Mouse (Mus musculus) urinary bladder, postnatal 36 days (tissue): ENCODE measurements around the gene Cd151.

Experiments
- DNase-seq, 2 experiments: peaks; one replicate each; pipeline ENCODE4 v3.0.0; 2022; ENCODE audit warnings: low spot score in 2 of 2, mixed read lengths in 1 of 2

The Cd151 gene

GRCm38 (mm10) chr7:141467230-141468030 lies at the start of gene Cd151:
TSS of gene Cd151 (plus strand) at chr7:141467392.
- peak; percentile 92 to 93 for DNase-seq

- DNase-seq = no peak
These were observed 49.2 kb upstream of the Cd151 start for GRCm38 (mm10) chr7:141417731-141418681.

GRCm38 (mm10) chr7:141418970-141419369 lies 48.2 kb upstream of the Cd151 start:
- no peak for DNase-seq

GRCm38 (mm10) chr7:141420030-141420702 lies 47.0 kb upstream of the Cd151 start:
- no peak for DNase-seq

GRCm38 (mm10) chr7:141423811-141424210 lies 43.4 kb upstream of the Cd151 start:
- no peak for DNase-seq

- DNase-seq = no peak
These were observed 40.1 kb upstream of the Cd151 start for GRCm38 (mm10) chr7:141426948-141427730.

GRCm38 (mm10) chr7:141428701-141429100 lies 38.5 kb upstream of the Cd151 start:
- no peak for DNase-seq

- DNase-seq = no peak
These were observed 37.9 kb upstream of the Cd151 start, which contains the start of gene Cend1 for GRCm38 (mm10) chr7:141429310-141429709. TSS of gene Cend1 (minus strand) at chr7:141429491.

GRCm38 (mm10) chr7:141429840-141430584 lies 37.2 kb upstream of the Cd151 start:
- no peak for DNase-seq

GRCm38 (mm10) chr7:141430585-141431240 lies 36.5 kb upstream of the Cd151 start:
- no peak for DNase-seq

GRCm38 (mm10) chr7:141431434-141432185 lies 35.6 kb upstream of the Cd151 start:
- no peak for DNase-seq

GRCm38 (mm10) chr7:141432186-141432611 lies 35.0 kb upstream of the Cd151 start:
- DNase-seq = no peak

- peak in 1 of 2 experiments; percentile 83 for DNase-seq
These were observed 34.3 kb upstream of the Cd151 start for GRCm38 (mm10) chr7:141432741-141433516.

GRCm38 (mm10) chr7:141433517-141434400 lies 33.4 kb upstream of the Cd151 start:
- DNase-seq = no peak

- DNase-seq = no peak
These were observed 32.7 kb upstream of the Cd151 start for GRCm38 (mm10) chr7:141434464-141434863.

- DNase-seq = no peak
These were observed 31.9 kb upstream of the Cd151 start for GRCm38 (mm10) chr7:141435129-141435855.
